Mouse (Mus musculus) stomach, embryonic 14.5 days (tissue): ENCODE measurements around the gene Ttyh2. TPM values are rescaled to one million over a fixed set of nuclear protein-coding genes. Genes with fewer than 3 reads are reported as not detected.

Source experiments
- ATAC-seq: fragments of 200-750 bp; cut with Nextera tagmentation; 2 replicates; pipeline ENCODE4 v1.8.0; 2017; ENCODE audit warnings: low read depth, moderate TSS enrichment; ENCODE audit not compliant: insufficient number of reproducible peaks, insufficient read depth, low FRiP score
- H3K27ac ChIP-seq: fragments of 300-500 bp; sonication (generic); 2 replicates; pipeline ENCODE4 v1.5.1; 2014; ENCODE audit warnings: mild to moderate bottlenecking, low read length, moderate library complexity, mixed read lengths
- H3K27me3 ChIP-seq: fragments of 300-500 bp; sonication (generic); 2 replicates; pipeline ENCODE4 v1.6.1; 2014; ENCODE audit warnings: low read length, control low read depth, mixed read lengths; ENCODE audit not compliant: control insufficient read depth, insufficient read depth
- H3K36me3 ChIP-seq: fragments of 300-500 bp; sonication (generic); 2 replicates; pipeline ENCODE4 v1.6.1; 2014; ENCODE audit warnings: mild to moderate bottlenecking, control low read depth, low read length, moderate library complexity, mixed read lengths; ENCODE audit not compliant: control insufficient read depth, insufficient read depth
- H3K4me1 ChIP-seq: fragments of 300-500 bp; sonication (generic); 2 replicates; pipeline ENCODE4 v1.6.1; 2014; ENCODE audit warnings: low read length, control low read depth, mixed read lengths; ENCODE audit not compliant: control insufficient read depth, insufficient read depth
- H3K4me2 ChIP-seq: fragments of 300-500 bp; sonication (generic); replicated peaks from 2 replicates; pipeline ENCODE4 v1.6.1; 2014; ENCODE audit warnings: low read depth, low read length, control low read depth
- H3K4me3 ChIP-seq: fragments of 300-500 bp; sonication (generic); 2 replicates; pipeline ENCODE4 v1.5.1; 2014; ENCODE audit warnings: low read depth, low read length, control low read depth
- H3K9ac ChIP-seq: fragments of 300-500 bp; sonication (generic); replicated peaks from 2 replicates; pipeline ENCODE4 v1.6.1; 2014; ENCODE audit warnings: low read depth, mild to moderate bottlenecking, control low read depth, low read length, moderate library complexity, mixed read lengths
- H3K9me3 ChIP-seq: fragments of 300-500 bp; sonication (generic); 2 replicates; pipeline ENCODE4 v1.6.1; 2016; ENCODE audit warnings: low read depth, low read length, control low read depth; ENCODE audit not compliant: control insufficient read depth
- WGBS: fragments of 180-500 bp; shearing (Covaris S2); extraction: QIAGEN DNeasy Blood & Tissue Kit; methylation state at CpG from one replicate; pipeline ENCODE4 v1.1.7; 2014; 5-methylcytosine and 5-hydroxymethylcytosine counted together
- polyA plus RNA-seq: library from polyadenylated mRNA; unstranded; fragments of >200 nt; fragmentation: Nextera tagmentation; extraction: Ambion mirVana; gene quantifications from 2 replicates; pipeline ENCODE4 v1.2.1, GENCODE M21; 2014

The Ttyh2 gene
- polyA plus RNA-seq, 1 experiment from 2014 or later: 12.5 TPM

DNA sequence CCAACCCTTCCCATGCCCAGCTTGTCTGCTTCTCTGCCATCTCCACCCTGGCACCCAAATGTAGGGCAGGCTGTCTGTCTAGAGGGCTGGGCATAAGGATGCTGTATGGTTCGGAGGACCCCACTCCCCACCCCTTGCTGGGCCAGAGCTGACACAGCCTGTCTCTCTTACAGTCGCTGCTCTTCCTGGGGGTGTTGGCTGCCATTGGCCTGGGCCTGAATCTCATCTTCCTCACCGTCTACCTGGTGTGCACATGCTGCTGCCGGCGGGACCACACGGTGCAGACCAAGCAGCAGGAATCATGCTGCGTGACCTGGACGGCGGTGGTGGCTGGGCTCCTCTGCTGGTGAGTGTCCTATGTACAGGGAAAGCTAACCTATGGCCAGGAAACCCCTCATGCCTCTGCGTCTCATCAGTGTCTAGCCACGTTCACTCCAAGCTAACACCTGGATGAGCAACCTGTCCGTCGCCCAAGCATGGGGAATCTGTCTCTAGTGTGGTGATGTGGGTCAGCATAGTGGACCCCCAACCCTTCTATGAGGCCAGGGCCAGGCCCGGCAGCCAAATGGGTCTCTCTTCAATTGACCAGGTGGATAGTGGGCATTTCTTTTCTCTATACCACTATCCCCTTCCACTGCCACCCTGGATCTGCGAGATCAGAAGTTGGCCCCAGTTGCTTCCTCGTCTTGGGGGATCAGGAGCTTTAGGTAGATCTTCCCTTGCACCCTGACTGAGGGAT is 11.2 kb downstream of the Ttyh2 start:
- no peaks in the 10 kb centered on the region for H3K9me3 ChIP-seq
- no peak overlapping the region for H3K4me2 ChIP-seq
- H3K9ac ChIP-seq: no peak overlapping the region
- no peaks in the 10 kb centered on the region for H3K36me3 ChIP-seq
- H3K4me3 ChIP-seq: no peak overlapping the region
- H3K4me1 ChIP-seq: peaks cover 11% of the 10 kb centered on the region; the same call in 1 of the 2 replicates
- 89% methylated on average over 16 of the region's 16 CpGs for WGBS
- H3K27me3 ChIP-seq: no peaks in the 10 kb centered on the region
- H3K27ac ChIP-seq: no peak overlapping the region
- ATAC-seq: no peak

DNA sequence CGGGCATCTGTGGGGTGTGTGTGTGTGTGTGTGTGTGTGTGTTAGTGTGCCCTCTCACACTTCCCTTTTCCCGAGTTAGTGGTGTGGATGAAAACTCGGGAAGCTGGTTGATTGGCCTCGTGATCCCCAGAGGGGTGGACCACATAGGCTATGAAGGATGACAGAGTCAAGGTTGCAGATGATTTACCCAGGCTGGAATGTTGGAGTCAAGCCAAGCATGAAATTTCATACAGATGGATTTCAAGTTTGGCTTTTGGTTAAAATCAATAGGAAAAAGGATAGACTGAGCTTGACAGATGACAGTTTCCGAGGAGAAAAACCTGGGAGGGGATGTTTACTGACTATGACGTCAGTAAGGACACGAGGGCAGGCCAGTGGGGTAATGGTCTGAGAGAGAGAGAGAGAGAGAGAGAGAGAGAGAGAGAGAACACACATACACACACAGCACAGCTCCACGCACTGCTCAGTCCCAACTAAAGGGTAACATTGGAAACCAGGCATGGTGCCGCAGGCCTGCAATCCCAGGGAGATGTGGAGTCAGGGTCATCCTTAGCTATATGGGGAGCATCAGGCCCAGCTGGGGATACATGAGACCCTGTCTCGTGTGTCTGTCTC is 12.4 kb downstream of the Ttyh2 start:
- Histone ChIP-seq H3K9me3 (no peaks in the 10 kb centered on the region), H3K27me3 (no peaks in the 10 kb centered on the region), H3K4me2 (no peak overlapping the region), H3K9ac (no peak overlapping the region), H3K27ac (peak overlapping the region; percentile 52; the same call in 1 of the 2 replicates), H3K4me3 (no peak overlapping the region), H3K36me3 (no peaks in the 10 kb centered on the region), H3K4me1 (peaks cover 11% of the 10 kb centered on the region; the same call in 1 of the 2 replicates)
- peak; percentile 15; the same call in 1 of the 2 replicates for ATAC-seq
- WGBS: 28% methylated on average over 10 of the region's 10 CpGs

DNA sequence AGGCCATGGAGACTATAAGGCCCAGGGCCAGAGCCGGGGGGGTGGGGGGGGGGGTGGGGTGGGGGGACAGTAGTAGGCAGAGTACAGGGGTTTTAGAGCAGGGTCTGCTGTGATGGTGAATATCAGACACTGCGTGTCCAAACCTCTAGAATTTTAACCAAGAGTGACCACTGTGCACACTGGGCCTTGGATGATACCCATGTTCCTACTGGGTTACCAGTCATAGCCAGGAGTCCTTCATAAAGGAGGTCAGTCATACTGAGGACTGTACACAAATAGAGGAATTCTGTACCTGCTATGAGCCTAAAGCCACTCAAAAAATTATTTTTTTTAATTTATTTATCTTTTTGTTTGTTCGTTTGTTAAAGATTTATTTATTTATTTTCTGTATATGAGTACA is 13.5 kb downstream of the Ttyh2 start:
- ATAC-seq: no peak
- Histone ChIP-seq H3K4me1 (peaks cover 11% of the 10 kb centered on the region; the same call in 1 of the 2 replicates), H3K9ac (no peak overlapping the region), H3K4me2 (no peak overlapping the region), H3K27me3 (no peaks in the 10 kb centered on the region), H3K9me3 (no peaks in the 10 kb centered on the region), H3K4me3 (no peak overlapping the region), H3K27ac (no peak overlapping the region), H3K36me3 (no peaks in the 10 kb centered on the region)
- 94% methylated on average over 2 of the region's 3 CpGs for WGBS

DNA sequence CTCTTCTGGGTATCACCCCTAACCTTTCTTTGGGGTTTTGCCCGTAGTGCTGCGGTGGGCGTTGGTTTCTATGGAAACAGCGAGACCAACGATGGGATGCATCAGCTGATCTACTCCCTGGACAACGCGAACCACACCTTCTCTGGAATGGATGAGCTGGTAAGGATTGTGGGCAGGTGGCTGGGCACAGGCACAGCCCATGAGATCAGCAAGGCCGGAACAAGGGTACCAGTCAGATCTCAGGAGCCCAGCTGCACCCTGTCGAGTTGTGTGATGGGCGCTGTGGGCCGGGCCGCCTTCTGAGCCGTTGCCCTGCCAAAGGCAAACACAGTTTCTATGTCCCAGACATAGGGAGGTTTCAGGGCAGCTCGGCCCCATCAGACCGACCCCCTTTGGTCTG is 15.0 kb downstream of the Ttyh2 start:
- no peak overlapping the region for H3K9ac ChIP-seq
- H3K27me3 ChIP-seq: no peaks in the 10 kb centered on the region
- H3K4me2 ChIP-seq: no peak overlapping the region
- WGBS: 85% methylated on average over 15 of the region's 15 CpGs
- ATAC-seq: no peak
- H3K9me3 ChIP-seq: no peaks in the 10 kb centered on the region
- no peak overlapping the region for H3K27ac ChIP-seq
- no peaks in the 10 kb centered on the region for H3K36me3 ChIP-seq
- H3K4me3 ChIP-seq: no peak overlapping the region
- H3K4me1 ChIP-seq: peaks cover 5% of the 10 kb centered on the region; the same call in 1 of the 2 replicates

DNA sequence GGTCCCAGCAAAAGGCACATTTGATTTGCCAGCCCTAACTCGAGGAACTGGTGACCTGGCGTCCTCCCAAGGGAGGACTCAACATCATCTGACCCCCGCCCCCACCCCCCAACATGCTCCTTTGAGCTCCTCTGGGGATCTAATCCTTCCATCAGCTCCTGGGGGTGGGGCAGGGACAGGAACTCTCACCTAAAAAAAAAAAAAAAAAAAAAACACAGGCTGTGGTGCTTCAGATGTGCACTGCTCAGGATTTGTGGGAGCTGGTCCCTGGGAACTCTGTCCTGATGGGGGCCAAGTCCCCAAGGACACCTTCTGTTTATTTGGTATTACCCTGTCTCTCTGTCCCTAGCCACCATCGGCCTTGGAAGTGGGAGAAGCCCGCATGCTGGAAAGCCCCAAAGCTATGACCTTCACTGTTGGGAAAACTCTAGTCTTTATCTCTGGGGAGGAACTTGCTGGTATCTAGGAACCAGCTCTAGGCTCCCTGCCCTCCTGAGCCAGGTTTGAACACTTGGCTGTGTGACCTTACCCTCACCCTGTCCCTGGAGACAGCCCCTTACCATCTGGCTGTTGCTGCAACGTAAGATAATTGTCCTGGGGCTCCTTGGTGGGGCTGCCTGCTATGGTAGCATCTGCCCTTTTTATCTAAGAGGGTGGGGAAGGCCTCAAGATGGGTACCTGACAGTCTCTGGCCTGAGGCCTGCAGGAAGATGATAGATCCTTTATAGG is 16.4 kb downstream of the Ttyh2 start:
- 59% methylated on average over 6 of the region's 6 CpGs for WGBS
- Histone ChIP-seq H3K9me3 (no peaks in the 10 kb centered on the region), H3K4me3 (no peak overlapping the region), H3K4me1 (no peaks in the 10 kb centered on the region), H3K36me3 (no peaks in the 10 kb centered on the region), H3K4me2 (no peak overlapping the region), H3K9ac (no peak overlapping the region), H3K27me3 (no peaks in the 10 kb centered on the region), H3K27ac (no peak overlapping the region)
- ATAC-seq: no peak

GRCm38 (mm10) chr11:114692601-114693000 is 17.4 kb downstream of the Ttyh2 start:
- Histone ChIP-seq H3K9ac (no peak overlapping the region), H3K27me3 (no peaks in the 10 kb centered on the region), H3K36me3 (no peaks in the 10 kb centered on the region), H3K9me3 (no peaks in the 10 kb centered on the region), H3K27ac (no peak overlapping the region), H3K4me2 (no peak overlapping the region), H3K4me1 (no peaks in the 10 kb centered on the region), H3K4me3 (no peak overlapping the region)
- no peak for ATAC-seq
- WGBS: 56% methylated on average over 7 of the region's 7 CpGs

DNA sequence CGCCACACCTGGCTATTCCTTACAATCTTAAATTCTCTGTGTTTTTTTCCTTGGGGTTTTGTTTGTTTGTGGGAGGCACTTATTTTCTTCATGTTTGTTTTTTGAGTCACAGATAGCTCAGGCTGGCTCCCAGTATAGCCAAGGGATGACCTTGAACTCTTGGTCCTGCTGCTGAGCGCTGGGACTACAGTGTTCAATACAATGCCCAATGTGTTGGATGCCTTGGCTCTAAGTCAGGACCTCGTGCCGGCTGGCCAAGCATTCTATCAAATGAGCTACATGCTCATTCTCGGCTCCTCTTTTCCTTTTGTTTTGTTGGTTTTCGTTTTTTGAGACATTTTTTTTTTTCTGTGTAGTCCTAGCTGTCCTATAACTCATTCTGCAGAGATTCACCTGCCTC is 18.2 kb downstream of the Ttyh2 start:
- Histone ChIP-seq H3K27ac (no peak overlapping the region), H3K4me3 (no peak overlapping the region), H3K9ac (no peak overlapping the region), H3K9me3 (no peaks in the 10 kb centered on the region), H3K27me3 (no peaks in the 10 kb centered on the region), H3K36me3 (no peaks in the 10 kb centered on the region), H3K4me1 (no peaks in the 10 kb centered on the region), H3K4me2 (no peak overlapping the region)
- ATAC-seq: no peak
- 89% methylated on average over 6 of the region's 6 CpGs for WGBS

GRCm38 (mm10) chr11:114694451-114694850 is 19.2 kb downstream of the Ttyh2 start:
- no peak overlapping the region for H3K4me2 ChIP-seq
- no peaks in the 10 kb centered on the region for H3K27me3 ChIP-seq
- no peaks in the 10 kb centered on the region for H3K36me3 ChIP-seq
- ATAC-seq: no peak
- H3K4me3 ChIP-seq: no peak overlapping the region
- H3K27ac ChIP-seq: no peak overlapping the region
- no peaks in the 10 kb centered on the region for H3K9me3 ChIP-seq
- WGBS: 67% methylated on average over 2 of the region's 2 CpGs
- H3K4me1 ChIP-seq: no peaks in the 10 kb centered on the region
- no peak overlapping the region for H3K9ac ChIP-seq
